Mouse (Mus musculus) intestine, embryonic 15.5 days (tissue): ENCODE results near the gene Sec14l3. TPM values are rescaled to one million over a fixed set of nuclear protein-coding genes. Genes with fewer than 3 reads are reported as not detected.

Experiments used
- ATAC-seq: fragments of 200-750 bp; cut with Nextera tagmentation; 2 replicates; pipeline ENCODE4 v1.8.0; 2017; ENCODE audit warnings: moderate TSS enrichment, moderate library complexity
- H3K27ac ChIP-seq: fragments of 300-500 bp; sonication (generic); 2 replicates; pipeline ENCODE4 v1.5.1; 2015; ENCODE audit warnings: mild to moderate bottlenecking, inconsistent platforms
- H3K27me3 ChIP-seq: fragments of 300-500 bp; sonication (generic); replicated peaks from 2 replicates; pipeline ENCODE4 v1.6.1; 2015; ENCODE audit warnings: inconsistent platforms
- H3K36me3 ChIP-seq: fragments of 300-500 bp; sonication (generic); 2 replicates; pipeline ENCODE4 v1.6.1; 2015; ENCODE audit warnings: inconsistent platforms
- H3K4me1 ChIP-seq: fragments of 300-500 bp; sonication (generic); replicated peaks from 2 replicates; pipeline ENCODE4 v1.6.1; 2015; ENCODE audit warnings: inconsistent platforms
- H3K4me2 ChIP-seq: fragments of 300-500 bp; sonication (generic); replicated peaks from 2 replicates; pipeline ENCODE4 v1.6.1; 2015; ENCODE audit warnings: mild to moderate bottlenecking, inconsistent platforms
- H3K4me3 ChIP-seq: fragments of 300-500 bp; sonication (generic); replicated peaks from 2 replicates; pipeline ENCODE4 v1.5.1; 2015; ENCODE audit warnings: inconsistent platforms
- H3K9ac ChIP-seq: fragments of 300-500 bp; sonication (generic); 2 replicates; pipeline ENCODE4 v1.6.1; 2015; ENCODE audit warnings: inconsistent platforms
- H3K9me3 ChIP-seq: fragments of 300-500 bp; sonication (generic); 2 replicates; pipeline ENCODE4 v1.6.1; 2016; ENCODE audit warnings: inconsistent platforms
- WGBS: fragments of 180-500 bp; shearing (Covaris S2); methylation state at CpG from one replicate; pipeline ENCODE4 v1.1.7; 2015; 5-methylcytosine and 5-hydroxymethylcytosine counted together
- polyA plus RNA-seq: library from polyadenylated mRNA; unstranded; fragments of >200 nt; fragmentation: Nextera tagmentation; extraction: Ambion mirVana; gene quantifications from 2 replicates; pipeline ENCODE4 v1.2.1, GENCODE M21; 2015

Gene Sec14l3
- polyA plus RNA-seq, 1 experiment from 2014 or later: not detected

DNA sequence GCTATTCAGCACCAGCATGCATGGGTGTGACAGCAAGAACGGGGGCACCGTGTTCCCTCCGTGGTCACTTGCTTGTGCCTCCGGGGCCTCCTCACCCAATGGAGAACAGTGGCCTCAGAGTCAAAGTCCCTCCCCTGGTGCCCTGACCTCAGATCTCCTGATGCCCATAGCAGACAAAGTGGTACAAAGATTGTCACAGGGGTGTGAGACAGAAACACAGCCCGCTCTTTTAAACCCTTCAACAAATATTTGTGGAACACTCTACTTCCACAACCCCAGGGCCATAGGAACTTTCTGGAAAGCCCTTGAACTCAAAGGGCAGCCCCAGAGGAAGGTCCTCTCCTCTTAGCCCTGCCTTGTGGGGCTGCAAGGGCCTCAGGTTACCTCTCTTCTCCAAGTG, 57.6 kb downstream of the Sec14l3 start:
- Histone ChIP-seq H3K4me1 (peaks cover 15% of the 10 kb centered on the region), H3K4me3 (no peak overlapping the region), H3K9me3 (no peaks in the 10 kb centered on the region), H3K9ac (no peak overlapping the region), H3K36me3 (no peaks in the 10 kb centered on the region), H3K4me2 (no peak overlapping the region), H3K27ac (no peak overlapping the region), H3K27me3 (peaks cover 10% of the 10 kb centered on the region)
- no peak for ATAC-seq
- 72% methylated on average over 5 of the region's 5 CpGs for WGBS

- 77% methylated on average over 10 of the region's 10 CpGs for WGBS
Observed at GRCm38 (mm10) chr11:4122742-4123579, 58.3 kb downstream of the Sec14l3 start, which contains the start of gene Sec14l2. Gene Sec14l2, minus strand, starts transcription at chr11:4123415.

GRCm38 (mm10) chr11:4123922-4124321, 59.3 kb downstream of the Sec14l3 start:
- H3K4me2 ChIP-seq: no peak overlapping the region
- H3K4me3 ChIP-seq: no peak overlapping the region
- no peak overlapping the region for H3K9ac ChIP-seq
- 66% methylated on average over 5 of the region's 5 CpGs for WGBS
- H3K27me3 ChIP-seq: no peaks in the 10 kb centered on the region
- H3K36me3 ChIP-seq: no peaks in the 10 kb centered on the region
- no peak overlapping the region for H3K27ac ChIP-seq
- H3K9me3 ChIP-seq: no peaks in the 10 kb centered on the region
- 0 out of 2 replicates have a peak, but pooled peaks cover under 1% of the 10 kb centered on the region for H3K4me1 ChIP-seq
- no peak for ATAC-seq

More at GRCm38 (mm10) chr11:4122742-4123579, 58.3 kb downstream of the Sec14l3 start, which contains the start of gene Sec14l2:
- Histone ChIP-seq H3K9me3 (no peaks in the 10 kb centered on the region), H3K4me2 (no peak within 1 kb of the TSS), H3K36me3 (no peaks in the 10 kb centered on the region), H3K4me3 (no peak within 1 kb of the TSS), H3K27ac (no peak within 1 kb of the TSS), H3K9ac (no peak within 1 kb of the TSS), H3K27me3 (0 out of 2 replicates have a peak, but pooled peaks cover 4% of the 10 kb centered on the region), H3K4me1 (peaks cover 9% of the 10 kb centered on the region)
- no peak for ATAC-seq

- Histone ChIP-seq H3K9ac (no peak overlapping the region), H3K27ac (no peak overlapping the region), H3K4me3 (no peak overlapping the region), H3K27me3 (no peaks in the 10 kb centered on the region), H3K4me1 (no peaks in the 10 kb centered on the region), H3K9me3 (no peaks in the 10 kb centered on the region), H3K36me3 (no peaks in the 10 kb centered on the region), H3K4me2 (no peak overlapping the region)
- WGBS: 95% methylated on average over 1 of the region's 1 CpGs
- ATAC-seq: no peak
Observed at GRCm38 (mm10) chr11:4127059-4127458, 62.4 kb downstream of the Sec14l3 start.

Other genes starting within 250 kb of the Sec14l3 start
- gene Osbp2, start 200.9 kb upstream of the Sec14l3 start, polyA plus RNA-seq: 0.50 and 1.1 TPM in 2 replicates
- gene 4921536K21Rik, start 169.7 kb upstream of the Sec14l3 start, polyA plus RNA-seq: 0.27 and 0.29 TPM in 2 replicates
- 6.4 and 7.0 TPM in 2 replicates for gene Dusp18, start 169.6 kb upstream of the Sec14l3 start, polyA plus RNA-seq
- 3.2 and 3.4 TPM in 2 replicates for gene Slc35e4, start 150.2 kb upstream of the Sec14l3 start, polyA plus RNA-seq
- 57.5 and 63.7 TPM in 2 replicates for gene Tcn2, start 132.7 kb upstream of the Sec14l3 start, polyA plus RNA-seq
- 81.3 and 84.1 TPM in 2 replicates for gene Pes1, start 100.9 kb upstream of the Sec14l3 start, polyA plus RNA-seq
- not detected in 2 replicates for gene 4930556J24Rik, start 88.1 kb upstream of the Sec14l3 start, polyA plus RNA-seq
- gene Gal3st1, start 81.2 kb upstream of the Sec14l3 start, polyA plus RNA-seq: 26.0 and 27.0 TPM in 2 replicates
- gene Sec14l4, start 33.4 kb upstream of the Sec14l3 start, polyA plus RNA-seq: 0.52 and 0.63 TPM in 2 replicates
- 32.2 and 37.0 TPM in 2 replicates for gene Mtfp1, start 30.6 kb downstream of the Sec14l3 start, polyA plus RNA-seq
- gene Sec14l2, start 58.6 kb downstream of the Sec14l3 start, polyA plus RNA-seq: 1.4 and 1.7 TPM in 2 replicates
- 20.2 and 21.8 TPM in 2 replicates for gene Rnf215, start 70.4 kb downstream of the Sec14l3 start, polyA plus RNA-seq
- 3.7 and 3.8 TPM in 2 replicates for gene Ccdc157, start 95.5 kb downstream of the Sec14l3 start, polyA plus RNA-seq
- 43.8 and 47.1 TPM in 2 replicates for gene Sf3a1, start 95.5 kb downstream of the Sec14l3 start, polyA plus RNA-seq
- gene Tbc1d10a, start 121.9 kb downstream of the Sec14l3 start, polyA plus RNA-seq: 32.3 and 32.4 TPM in 2 replicates
- gene Castor1, start 153.4 kb downstream of the Sec14l3 start, polyA plus RNA-seq: 3.1 and 4.5 TPM in 2 replicates
- gene Osm, start 171.6 kb downstream of the Sec14l3 start, polyA plus RNA-seq: 0.20 and 0.26 TPM in 2 replicates
- gene Lif, start 192.7 kb downstream of the Sec14l3 start, polyA plus RNA-seq: 0.62 and 0.92 TPM in 2 replicates